Mouse (Mus musculus): ENCODE measurements around the gene Tgm1. TPM values are rescaled to one million over a fixed set of nuclear protein-coding genes. Genes with fewer than 3 reads are reported as not detected.

Gene Tgm1
- total RNA-seq, 2 experiments from 2014 or later, result not detected

DNA sequence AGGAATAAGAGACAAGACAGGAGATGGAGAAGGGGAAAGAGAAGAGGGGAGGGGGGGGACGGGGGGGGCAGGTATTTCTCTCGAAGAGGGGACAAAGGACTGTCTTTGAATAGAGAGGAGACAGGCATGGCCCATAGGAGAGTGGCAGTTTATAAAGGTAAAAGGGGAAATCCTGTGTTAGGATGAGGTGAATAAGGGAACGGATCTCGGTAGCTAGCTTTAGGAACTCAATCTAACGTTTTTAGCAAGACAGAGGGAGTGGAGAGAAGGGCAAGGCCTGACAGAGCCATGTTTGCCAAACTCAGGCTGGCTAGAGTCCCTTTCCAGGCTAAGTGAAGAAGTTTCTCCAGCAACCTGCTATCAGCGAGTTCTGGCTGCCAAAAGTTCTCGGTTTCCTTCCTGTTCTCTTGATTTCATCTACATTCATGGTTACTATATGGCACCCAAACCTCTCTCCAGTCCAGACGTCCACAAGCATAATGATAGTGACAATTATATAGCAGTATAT is 8.8 kb upstream of the Tgm1 start:
- DNase-seq (ENCODE audit: extremely low spot score in 1 of 2, low spot score in 2 of 2), result no peak
- Histone ChIP-seq H3K27ac (no peak overlapping the region), H3K4me3 (no peak overlapping the region)
- TF ChIP-seq CTCF (IDR thresholded peaks at IDR 0.05), result no peak
- intact Hi-C loops (cut with DNase I), result loop anchor here (2.0 kb wide), 2 partner anchors 22 to 42 kb away; partner anchors contain the start of genes Dhrs1, Nop9 and Tinf2

DNA sequence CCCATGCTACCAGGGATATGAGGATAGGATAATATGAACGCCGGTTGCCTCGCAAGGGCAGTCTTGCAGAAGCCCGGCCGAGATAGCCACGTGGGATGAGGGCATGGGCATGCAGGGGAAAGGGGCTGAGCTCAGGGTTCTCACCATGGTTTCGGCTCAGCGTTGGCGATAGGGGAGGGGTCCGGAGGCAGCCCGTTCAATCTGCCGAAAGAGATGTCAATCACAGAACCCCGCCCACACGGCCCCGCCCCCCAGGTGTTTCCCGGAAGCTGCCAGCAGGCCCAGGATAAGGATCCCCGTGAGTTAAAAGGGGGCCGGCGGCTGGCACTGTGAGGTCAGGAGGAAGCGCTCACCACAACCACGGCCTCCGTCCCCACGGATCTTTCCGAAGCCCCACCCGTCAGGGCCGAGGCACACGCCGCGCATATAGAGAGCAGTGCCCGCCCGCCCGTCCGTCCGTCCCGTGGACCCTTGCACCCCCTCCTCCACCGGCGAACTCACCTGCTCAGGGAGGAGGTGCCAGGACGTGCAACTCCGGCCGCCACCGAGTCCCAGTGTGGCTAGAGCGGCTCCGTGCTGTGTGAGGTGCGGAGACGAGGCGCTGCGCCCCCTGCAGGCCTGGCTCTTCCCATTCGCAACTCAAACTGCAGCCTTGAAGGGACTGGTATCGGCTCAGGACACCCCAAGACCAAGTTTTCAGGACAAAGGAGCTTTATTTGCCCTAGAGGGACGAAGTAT is 8.1 kb upstream of the Tgm1 start, which contains the start of gene Rabggta:
TSS of gene Rabggta (minus strand) at position 564 of the 738 bp plus-strand sequence.
- peak; percentile 86 for TF ChIP-seq CTCF (IDR thresholded peaks at IDR 0.05)
- peak within 1 kb of the TSS; percentile 91 for H3K27ac ChIP-seq
- DNase-seq (ENCODE audit: extremely low spot score in 1 of 2, low spot score in 2 of 2), result peak; percentile 92 to 93
- intact Hi-C loops (cut with DNase I), result loop anchor here (2.0 kb wide), 2 partner anchors 23 to 41 kb away; partner anchors contain the start of genes Dhrs1, Nop9 and Tinf2
- H3K4me3 ChIP-seq, result peak within 1 kb of the TSS; percentile 84

DNA sequence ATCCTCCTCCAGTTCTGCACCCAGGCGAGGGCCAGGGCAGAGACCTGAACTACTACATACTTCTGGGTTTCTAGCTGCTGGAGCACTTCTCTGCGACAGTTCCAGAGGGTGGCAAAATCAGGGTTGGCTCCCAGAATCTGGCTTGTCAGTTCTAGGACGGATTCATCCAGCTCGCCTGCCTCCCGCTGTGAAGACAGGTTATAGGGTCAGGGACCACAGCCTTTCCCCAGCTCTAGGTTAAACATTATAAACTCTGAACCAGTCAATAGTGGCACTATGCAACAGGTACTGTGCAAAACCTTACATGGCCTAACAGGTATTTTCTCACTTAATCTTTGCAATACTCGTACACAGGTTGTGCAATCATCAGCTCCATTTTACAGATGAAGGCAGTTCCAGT is 7.3 kb upstream of the Tgm1 start:
- intact Hi-C loops (cut with DNase I), result no loop called here

DNA sequence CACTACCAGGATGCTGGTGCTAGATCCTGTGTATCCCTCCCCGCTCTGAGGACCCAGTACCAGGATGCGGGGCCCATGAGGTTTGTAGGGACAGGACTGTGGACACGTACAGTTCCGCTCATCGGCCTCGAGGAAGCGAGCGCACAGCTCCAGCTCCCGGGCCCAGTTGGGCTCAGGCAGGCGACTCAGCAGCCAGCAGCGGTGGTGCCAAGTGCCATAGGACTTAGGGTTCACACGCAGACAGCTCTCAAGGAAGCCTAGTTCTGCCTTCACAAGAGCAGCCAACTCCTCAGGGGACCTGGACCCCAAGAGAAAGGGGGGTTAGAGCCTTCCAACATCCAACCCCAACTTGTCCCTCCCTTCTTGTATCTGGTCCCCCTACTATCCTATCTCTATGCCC is 6.9 kb upstream of the Tgm1 start:
- intact Hi-C loops (cut with DNase I), result no loop called here
- Histone ChIP-seq H3K27ac (no peak overlapping the region), H3K4me3 (no peak overlapping the region)
- DNase-seq (ENCODE audit: extremely low spot score in 1 of 2, low spot score in 2 of 2), result no peak
- TF ChIP-seq CTCF (IDR thresholded peaks at IDR 0.05), result no peak

More for the DNA sequence above, 7.3 kb upstream of the Tgm1 start:
- Histone ChIP-seq H3K27ac (peak overlapping the region; percentile 91; the same call in 1 of the 2 replicates), H3K4me3 (peak overlapping the region; percentile 84)
- DNase-seq (ENCODE audit: extremely low spot score in 1 of 2, low spot score in 2 of 2), result no peak
- TF ChIP-seq CTCF (IDR thresholded peaks at IDR 0.05), result no peak

DNA sequence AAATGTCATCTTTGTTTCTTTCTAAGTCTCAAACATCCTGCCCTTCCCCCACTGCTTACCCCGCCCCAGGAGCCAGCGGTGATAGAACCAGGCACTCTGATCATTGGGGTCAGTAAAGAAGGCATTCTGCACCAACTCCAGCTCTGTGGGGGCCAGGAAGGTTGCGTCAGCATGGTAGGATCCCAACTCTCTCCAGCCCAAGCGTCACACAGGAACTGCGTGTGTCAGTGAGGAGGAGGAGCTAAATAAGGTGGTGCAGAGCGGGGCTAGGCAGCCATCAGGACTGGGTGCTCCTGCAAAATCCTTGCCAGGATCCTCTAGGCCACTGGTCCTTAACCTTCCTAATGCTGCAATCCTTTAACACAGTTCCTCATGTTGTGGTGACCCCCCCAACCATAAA is 6.0 kb upstream of the Tgm1 start:
- Histone ChIP-seq H3K27ac (no peak overlapping the region), H3K4me3 (no peak overlapping the region)
- no peak for TF ChIP-seq CTCF (IDR thresholded peaks at IDR 0.05)
- DNase-seq (ENCODE audit: extremely low spot score in 1 of 2, low spot score in 2 of 2), result peak in 1 of 2 experiments; percentile 22
- intact Hi-C loops (cut with DNase I), result no loop called here

DNA sequence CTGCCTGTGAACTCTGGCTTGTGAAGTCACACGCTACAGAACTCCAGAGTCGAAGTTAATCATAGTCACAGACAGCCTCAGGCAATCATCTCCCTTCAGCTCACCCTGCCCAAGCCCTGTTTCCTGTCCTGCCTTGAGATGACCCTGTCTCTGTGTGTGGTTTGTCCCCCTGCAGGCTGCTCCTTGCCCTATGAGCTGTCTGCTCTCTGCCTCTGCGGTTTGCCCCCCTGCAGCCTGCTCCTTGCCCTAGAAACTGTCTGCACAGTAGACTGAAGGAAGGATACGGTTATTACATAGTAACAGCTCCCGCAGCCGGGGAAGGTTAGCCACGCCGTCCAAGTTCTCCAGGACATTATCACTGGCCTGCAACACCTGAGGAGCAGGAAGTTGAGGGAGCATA is 3.2 kb upstream of the Tgm1 start:
- no peak overlapping the region for H3K4me3 ChIP-seq
- no peak overlapping the region for H3K27ac ChIP-seq
- intact Hi-C loops (cut with DNase I), result no loop called here
- TF ChIP-seq CTCF (IDR thresholded peaks at IDR 0.05), result no peak
- DNase-seq (ENCODE audit: extremely low spot score in 1 of 2, low spot score in 2 of 2), result no peak

DNA sequence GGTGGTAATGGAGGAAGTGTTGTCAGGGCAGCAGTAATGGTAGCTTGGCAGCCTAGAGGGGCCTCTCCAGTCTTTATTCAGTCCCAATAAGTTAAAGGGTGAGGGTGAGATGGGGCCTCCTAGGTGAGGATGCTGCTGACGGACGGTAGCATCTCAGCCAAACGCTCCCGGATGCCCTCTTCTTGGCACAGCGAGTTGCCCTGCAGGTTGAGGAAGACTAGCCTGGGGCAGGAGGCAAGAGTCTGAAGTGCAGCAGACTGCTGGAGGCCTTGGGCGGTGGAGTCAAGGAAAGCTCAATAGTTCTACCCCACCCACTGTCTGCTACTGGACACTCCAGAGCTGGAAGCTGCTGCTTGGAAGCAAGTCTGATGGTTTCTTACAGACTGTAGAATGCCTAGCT is 2.5 kb upstream of the Tgm1 start:
- intact Hi-C loops (cut with DNase I), result no loop called here
- no peak overlapping the region for H3K27ac ChIP-seq
- no peak for TF ChIP-seq CTCF (IDR thresholded peaks at IDR 0.05)
- DNase-seq (ENCODE audit: extremely low spot score in 1 of 2, low spot score in 2 of 2), result no peak
- no peak overlapping the region for H3K4me3 ChIP-seq

DNA sequence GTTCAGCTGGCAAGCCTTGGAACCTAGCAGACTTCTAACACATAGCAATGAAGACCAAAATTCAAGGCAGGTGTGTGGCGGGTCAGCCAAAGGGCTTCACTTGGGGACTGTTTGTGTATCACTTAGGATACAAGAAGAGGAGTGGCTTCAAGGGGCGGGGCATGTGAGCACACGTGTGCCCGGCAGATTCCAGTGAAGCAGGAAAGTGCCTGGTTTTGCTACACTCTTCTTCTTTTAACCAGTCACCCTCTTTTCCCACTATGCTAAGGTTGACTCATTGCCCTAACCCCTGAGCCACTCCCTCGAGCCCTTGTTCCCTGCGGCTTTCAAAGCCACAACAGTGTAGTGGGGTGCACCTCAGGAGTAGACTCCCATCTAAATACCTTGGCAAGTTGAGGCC is 1.2 kb upstream of the Tgm1 start:
- H3K27ac ChIP-seq, result no peak overlapping the region
- intact Hi-C loops (cut with DNase I), result no loop called here
- no peak for DNase-seq (ENCODE audit: extremely low spot score in 1 of 2, low spot score in 2 of 2)
- TF ChIP-seq CTCF (IDR thresholded peaks at IDR 0.05), result no peak
- H3K4me3 ChIP-seq, result no peak overlapping the region

DNA sequence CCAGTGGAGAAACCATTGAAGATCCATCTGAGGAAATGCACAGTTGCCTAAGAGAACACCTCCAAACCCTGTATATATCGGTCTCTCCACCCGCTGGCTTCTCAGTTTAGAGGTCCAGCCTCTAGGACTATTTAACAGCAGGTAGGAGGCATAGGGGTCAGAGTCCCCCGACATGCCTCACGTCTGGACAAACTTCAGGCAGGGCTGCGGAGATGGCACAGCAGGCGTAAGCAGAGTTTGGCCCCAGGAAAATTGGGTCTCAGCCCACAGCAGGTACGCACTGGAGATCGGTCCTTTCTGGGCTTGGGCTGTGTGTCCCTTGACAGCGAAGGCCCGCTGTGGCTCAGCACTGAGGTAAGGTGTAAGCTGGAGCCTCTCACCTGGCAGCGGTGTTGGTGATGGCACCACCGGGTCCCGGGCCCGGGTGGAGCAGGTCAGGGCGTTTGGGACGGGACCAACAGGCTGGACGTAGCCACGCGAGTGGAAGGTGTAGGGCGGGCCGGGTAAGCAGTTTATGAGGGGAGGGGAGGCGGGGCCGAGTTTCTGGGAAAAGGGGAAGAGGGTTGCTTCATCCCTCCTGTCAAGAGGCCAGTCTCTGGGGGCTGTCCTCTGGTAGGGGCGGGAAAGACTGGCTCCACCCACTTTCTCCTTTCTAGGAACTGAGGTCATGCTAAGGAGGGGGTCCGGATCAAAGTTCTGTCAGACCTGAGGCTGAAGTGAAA is 558 bp downstream of the Tgm1 start:
- Histone ChIP-seq H3K4me3 (no peak overlapping the region), H3K27ac (no peak overlapping the region)
- intact Hi-C loops (cut with DNase I), result no loop called here
- no peak for TF ChIP-seq CTCF (IDR thresholded peaks at IDR 0.05)
- no peak for DNase-seq (ENCODE audit: extremely low spot score in 1 of 2, low spot score in 2 of 2)

DNA sequence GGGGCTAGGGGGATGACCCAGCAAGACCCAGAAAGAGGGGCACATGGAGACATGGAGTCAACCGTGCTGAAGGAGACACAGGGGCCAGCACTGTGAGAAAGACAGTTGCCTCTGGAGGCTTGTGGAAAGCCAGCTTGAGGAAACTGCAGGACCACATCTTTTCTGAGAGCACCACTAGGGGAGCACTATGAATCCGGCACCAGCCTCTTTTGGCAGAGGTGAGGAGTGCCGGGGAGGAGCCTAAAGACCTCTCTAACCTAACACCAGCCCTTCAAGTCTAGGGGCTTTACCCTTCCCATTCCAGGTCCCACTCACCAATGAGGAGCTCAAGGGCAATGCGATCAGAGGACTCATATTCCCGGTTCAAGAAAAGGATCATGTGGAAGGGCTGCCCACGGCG is 1.9 kb downstream of the Tgm1 start:
- intact Hi-C loops (cut with DNase I), result no loop called here
- no peak overlapping the region for H3K4me3 ChIP-seq
- no peak; the same call in 1 of the 2 replicates for TF ChIP-seq CTCF (IDR thresholded peaks at IDR 0.05)
- DNase-seq (ENCODE audit: extremely low spot score in 1 of 2, low spot score in 2 of 2), result no peak
- H3K27ac ChIP-seq, result no peak overlapping the region

DNA sequence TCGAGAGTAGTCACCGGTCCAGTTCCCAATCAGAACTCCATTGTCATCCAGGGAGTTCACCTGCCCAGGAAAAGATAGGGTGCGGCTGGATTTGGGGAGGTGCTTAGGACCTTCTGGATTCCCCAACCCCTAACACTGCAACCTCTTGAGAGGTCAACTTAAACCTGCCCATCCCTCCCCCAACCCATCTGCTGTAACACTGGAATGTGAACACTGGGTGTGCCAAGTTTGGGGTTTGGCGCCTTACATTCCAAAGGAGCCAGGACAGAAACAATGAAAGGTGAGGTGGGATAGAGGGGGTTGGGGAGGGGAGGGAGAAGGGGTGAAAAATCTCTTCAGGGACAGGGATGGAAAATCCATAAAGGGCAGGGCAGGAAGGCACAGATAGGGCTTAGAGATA is 4.2 kb downstream of the Tgm1 start:
- DNase-seq (ENCODE audit: extremely low spot score in 1 of 2, low spot score in 2 of 2), result no peak
- TF ChIP-seq CTCF (IDR thresholded peaks at IDR 0.05), result no peak
- Histone ChIP-seq H3K4me3 (no peak overlapping the region), H3K27ac (no peak overlapping the region)
- intact Hi-C loops (cut with DNase I), result no loop called here

DNA sequence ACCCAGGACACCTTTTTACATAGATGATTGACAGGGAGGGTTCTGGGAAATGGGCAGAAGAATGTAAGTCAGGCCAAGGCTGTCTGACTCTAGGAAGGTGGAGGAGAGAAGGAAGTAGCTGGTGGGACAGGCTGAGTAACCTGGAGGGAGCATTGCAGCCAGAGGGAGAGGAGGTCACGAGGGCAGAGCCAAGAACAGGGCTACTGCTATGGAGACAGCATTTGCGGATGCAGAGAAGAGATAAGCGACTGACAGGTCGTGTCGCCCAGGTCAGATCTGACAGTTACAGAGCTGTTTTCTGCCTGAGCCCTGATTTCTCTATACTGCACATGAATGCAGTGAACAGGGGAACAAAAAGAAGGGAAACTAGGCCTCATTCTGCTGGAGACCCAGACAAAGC is 6.3 kb downstream of the Tgm1 start:
- intact Hi-C loops (cut with DNase I), result no loop called here
- no peak overlapping the region for H3K4me3 ChIP-seq
- no peak for DNase-seq (ENCODE audit: extremely low spot score in 1 of 2, low spot score in 2 of 2)
- no peak overlapping the region for H3K27ac ChIP-seq
- TF ChIP-seq CTCF (IDR thresholded peaks at IDR 0.05), result no peak

All from left cerebral cortex, adult 2 months (tissue).